Mouse (Mus musculus) heart, adult 2 months (tissue): ENCODE results near the gene Robo1.

ENCODE experiments used
- CTCF ChIP-seq: fragments of 200-600 bp; IDR thresholded peaks from 2 replicates; pipeline ENCODE4 v1.8.1; 2022; ENCODE audit warnings: antibody characterized with exemption, mild to moderate bottlenecking, moderate library complexity
- EP300 ChIP-seq: fragments of 200-500 bp; IDR thresholded peaks from 2 replicates; pipeline ENCODE4 v1.6.1; 2011; ENCODE audit warnings: low read depth, low read length, control low read depth; ENCODE audit not compliant: insufficient read depth
- POLR2A ChIP-seq: fragments of 200-500 bp; IDR thresholded peaks from 2 replicates; pipeline ENCODE4 v1.6.1; 2011; ENCODE audit warnings: mild to moderate bottlenecking, low read depth, low read length, control low read depth; ENCODE audit not compliant: insufficient read depth

DNA sequence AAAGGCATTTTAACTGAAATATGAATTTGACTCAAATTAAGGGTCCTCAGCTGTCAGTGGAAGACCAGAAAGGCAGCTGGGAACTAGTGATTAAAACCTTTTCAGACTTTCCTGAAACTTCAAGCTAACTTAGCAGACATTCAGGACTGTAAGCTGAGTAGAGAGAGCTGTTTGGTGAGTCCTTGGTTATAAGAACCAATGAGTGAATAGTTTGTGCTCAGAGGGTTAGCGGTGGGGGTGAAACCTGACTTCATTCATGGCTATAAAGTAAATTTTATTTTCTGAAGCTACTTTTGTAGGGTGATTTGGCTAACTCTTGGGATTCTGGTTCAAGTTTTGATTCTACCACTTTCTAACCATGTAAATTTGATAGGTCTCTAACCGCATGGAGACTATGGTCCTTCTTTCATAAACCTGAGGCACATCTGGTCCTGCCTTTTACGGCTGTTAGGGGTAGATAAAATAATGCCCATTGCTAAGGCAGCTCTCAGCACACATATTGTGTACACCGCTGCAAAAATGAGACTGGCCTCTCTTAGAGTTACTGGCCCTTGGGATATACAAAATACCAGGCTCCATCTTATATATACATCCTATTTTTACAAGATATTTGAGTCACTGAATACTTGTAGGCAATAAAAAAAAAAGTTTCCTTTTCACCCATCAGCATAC is 225.9 kb downstream of the Robo1 start:
- no peak for TF ChIP-seq CTCF
- TF ChIP-seq EP300 = no peak
- no peak for TF ChIP-seq POLR2A
